Mouse (Mus musculus): ENCODE data around the gene Atp5e.

- TF ChIP-seq CTCF (IDR thresholded peaks at IDR 0.05) (no peak), POLR2A (IDR thresholded peaks at IDR 0.05; ENCODE audit: insufficient read depth, low read depth, low read length) (no peak)
These were observed 15.5 kb downstream of the Atp5e start for GRCm38 (mm10) chr2:174448405-174448804.

All from heart, adult 2 months (tissue).